Mouse (Mus musculus): ENCODE data around the gene Laptm5. TPM values are rescaled to one million over a fixed set of nuclear protein-coding genes. Genes with fewer than 3 reads are reported as not detected.

Gene Laptm5
- total RNA-seq, 2 experiments from 2014 or later, result 24.6 to 30.4 TPM

GRCm38 (mm10) chr4:130899383-130899781 lies 13.5 kb upstream of the Laptm5 start:
- DNase-seq, result no peak

DNA sequence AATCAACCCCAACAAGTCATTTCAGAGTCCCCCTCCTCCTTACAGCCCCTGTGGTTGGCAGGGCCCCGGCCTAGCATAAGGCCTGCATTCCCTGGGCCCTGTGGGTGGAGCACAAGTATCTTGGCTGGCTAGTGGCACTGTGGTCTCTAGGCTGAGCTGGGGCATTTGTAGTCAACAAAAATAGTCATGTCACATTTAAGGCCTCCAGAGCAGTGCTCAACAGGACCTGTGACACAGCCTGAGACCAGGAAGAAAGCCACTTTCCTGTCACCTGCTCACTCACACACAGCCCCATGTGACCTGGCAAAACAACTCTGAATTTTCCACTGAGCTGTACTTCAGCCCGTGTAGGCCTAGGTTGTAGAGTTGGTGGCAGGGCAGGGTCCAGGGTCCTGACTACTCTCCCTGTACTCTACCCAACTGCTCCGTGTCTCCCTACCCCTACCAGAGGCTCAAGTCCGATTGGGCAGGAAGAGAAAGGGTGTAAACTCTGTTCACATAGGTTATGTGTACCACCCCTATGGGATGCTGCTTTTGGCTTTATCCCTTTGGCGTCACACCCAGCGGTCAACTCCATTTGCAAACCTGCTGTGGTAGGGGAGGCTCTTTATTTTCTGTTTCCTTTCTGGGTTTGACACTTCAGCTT lies 13.0 kb upstream of the Laptm5 start:
- DNase-seq, result no peak

DNA sequence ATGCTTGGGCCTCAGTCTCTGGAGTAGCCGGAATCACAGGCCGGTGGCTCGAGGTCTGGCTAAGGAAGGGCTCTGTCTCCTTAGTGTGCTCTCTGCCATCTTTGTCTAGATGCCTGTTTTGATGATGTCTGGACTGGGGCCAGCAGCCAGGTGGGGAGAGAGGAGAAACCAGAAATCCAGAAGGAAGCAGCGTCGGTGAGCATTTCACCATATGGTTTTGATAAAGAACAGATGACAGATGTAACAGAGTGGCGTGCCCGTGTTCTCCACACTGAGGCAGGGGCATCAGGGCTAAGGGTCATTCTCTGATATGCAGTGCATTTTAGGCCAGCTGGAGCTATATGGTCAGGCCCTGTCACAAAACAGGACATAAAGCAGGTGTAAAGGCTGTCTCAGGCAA lies 12.2 kb upstream of the Laptm5 start:
- DNase-seq, result no peak

- no peak for DNase-seq
These were observed 10.6 kb upstream of the Laptm5 start for GRCm38 (mm10) chr4:130902289-130902781.

DNA sequence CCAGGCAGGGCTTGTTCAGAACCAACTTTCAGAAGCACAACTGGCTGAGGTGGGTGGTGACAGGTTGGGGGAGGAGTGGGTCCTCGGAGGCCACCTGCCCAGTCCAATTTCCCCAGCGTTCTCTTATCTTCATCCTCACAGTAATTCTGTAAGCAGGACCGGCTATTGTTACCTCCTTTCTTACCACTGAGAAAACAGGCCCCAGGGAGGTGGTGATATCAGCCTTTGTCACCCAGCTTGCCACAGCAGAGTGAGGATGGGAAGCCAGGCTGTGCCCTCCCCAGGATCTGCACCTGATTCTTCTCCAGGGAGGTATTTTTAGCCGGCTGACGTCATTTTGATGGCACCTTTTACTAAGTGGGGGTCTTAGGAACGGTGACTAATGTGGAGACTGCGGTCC lies 7.9 kb upstream of the Laptm5 start:
- no peak for DNase-seq

- no peak for DNase-seq
These were observed 7.0 kb upstream of the Laptm5 start for GRCm38 (mm10) chr4:130905882-130906281.

GRCm38 (mm10) chr4:130906296-130906695 lies 6.6 kb upstream of the Laptm5 start:
- peak; percentile 81 for DNase-seq

DNA sequence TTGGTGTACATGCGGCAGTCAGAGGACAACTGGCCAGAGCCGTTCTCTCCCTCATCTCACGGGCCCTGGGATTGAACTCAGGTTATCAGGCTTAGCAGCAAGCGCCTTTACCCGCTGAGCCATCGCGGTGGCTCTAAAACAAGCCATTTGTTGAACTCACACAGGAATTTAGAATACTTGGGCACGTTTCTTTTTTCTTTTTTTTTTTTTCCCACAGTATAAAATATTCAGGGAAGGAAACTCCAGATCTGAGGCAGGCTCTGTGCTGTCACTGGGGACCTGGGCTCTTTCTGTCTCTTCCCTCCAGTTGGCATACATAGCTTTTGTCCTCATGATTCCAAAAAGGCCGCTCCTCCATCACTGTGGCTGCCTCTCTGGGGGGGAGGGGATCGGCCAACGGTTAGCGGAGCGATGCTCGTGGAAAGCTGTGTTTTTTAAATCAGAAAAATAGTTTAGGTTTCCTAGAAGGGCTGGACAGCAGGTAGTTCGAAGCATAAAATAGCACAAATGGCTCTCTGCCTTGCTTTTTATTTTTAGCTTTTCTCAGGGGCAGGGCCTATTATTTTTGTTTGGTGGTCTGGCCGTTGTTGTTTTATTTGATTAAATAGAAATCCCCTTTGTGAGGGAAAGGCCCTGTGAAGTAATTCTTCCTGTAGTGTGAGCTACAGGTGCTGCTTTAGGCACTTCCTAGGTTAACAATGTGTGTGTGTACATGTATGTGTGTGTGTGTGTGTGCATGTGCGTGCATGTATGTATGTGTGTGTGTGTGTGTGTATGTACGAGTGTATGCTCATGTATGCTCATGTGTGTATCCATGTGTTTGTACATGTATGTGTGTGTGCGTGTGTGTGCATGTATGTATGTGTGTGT lies 5.5 kb upstream of the Laptm5 start:
- no peak for DNase-seq

DNA sequence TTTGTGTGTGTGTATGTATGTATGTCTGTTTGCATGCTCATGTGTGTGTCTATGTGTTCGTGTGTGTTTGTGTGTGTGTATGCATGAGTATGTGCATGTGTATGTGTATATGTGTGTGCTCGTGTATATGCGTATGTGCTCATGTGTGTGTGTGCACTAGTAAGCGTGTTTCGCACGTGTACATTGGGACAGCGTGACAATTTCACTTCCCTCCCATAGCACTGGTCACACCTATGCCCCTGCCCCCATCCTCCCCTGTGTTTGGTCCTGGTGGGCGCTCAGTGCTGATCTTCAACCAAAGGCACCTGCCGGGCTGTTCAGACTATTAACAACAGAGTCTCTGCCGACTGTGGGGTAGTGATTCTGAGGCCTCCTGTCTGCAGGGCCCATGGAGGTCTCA lies 4.8 kb upstream of the Laptm5 start:
- no peak for DNase-seq

- DNase-seq, result no peak
These were observed 3.6 kb upstream of the Laptm5 start for GRCm38 (mm10) chr4:130909167-130909874.

GRCm38 (mm10) chr4:130910666-130911065 lies 2.3 kb upstream of the Laptm5 start:
- DNase-seq, result no peak

DNA sequence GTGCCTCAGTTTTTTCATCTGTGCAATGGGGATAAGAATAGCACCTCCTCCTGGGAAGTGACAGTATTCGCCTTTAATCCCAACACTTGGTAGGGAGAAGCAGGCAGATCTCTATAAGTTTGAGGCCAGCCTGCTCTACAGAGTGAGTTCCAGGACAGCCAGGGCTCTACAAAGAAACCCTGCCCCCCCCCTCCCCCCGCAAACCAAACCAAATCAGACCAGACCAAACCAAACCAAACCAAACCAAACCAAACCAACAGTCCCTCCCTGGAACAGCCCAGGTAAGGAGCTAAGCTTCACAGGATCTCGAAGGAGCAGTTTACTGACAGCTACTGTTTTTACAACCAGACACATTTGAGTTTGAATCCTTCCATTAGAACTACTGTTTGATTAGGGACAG lies 299 bp upstream of the Laptm5 start:
- DNase-seq, result no peak

GRCm38 (mm10) chr4:130913511-130913910 lies 586 bp downstream of the Laptm5 start:
- no peak for DNase-seq

DNA sequence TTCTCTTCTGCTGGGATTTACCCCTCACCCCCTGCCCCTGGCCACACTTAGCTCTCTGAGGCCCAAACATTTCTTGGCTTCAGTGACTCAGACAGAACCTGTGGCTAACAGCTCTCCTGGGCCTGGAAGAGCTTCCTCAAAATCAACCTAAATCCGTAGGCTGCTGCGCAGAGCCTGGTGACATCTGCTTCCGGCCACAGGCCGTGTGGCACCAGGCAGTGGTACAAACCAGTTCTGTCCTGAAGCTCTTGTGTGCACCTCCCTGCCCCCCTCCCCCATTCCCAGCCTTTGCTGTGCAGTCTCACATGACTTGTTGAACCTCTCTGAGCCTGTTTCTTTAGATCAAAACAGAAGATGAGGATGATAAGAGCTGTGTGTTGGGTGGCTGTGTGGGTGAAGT lies 1.1 kb downstream of the Laptm5 start:
- no peak for DNase-seq

DNA sequence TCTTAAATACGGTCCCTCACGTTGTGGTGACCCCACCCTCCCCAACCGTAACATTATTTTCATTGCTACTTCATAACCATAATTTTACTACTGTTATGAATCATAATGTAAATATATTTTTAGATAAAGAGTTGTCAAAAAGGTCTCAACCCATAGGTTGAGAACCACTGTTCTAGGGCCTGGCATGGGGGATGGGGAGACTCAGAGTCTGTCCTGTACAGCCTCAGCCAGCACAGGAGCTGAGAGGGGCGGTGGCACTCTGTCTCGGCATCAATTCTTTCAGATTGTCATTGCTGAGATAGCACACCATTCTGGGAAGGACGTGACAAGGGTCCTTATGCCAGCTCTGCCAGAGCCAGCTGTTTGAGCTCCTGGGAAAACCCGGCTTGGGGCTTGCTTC lies 1.6 kb downstream of the Laptm5 start:
- no peak for DNase-seq

DNA sequence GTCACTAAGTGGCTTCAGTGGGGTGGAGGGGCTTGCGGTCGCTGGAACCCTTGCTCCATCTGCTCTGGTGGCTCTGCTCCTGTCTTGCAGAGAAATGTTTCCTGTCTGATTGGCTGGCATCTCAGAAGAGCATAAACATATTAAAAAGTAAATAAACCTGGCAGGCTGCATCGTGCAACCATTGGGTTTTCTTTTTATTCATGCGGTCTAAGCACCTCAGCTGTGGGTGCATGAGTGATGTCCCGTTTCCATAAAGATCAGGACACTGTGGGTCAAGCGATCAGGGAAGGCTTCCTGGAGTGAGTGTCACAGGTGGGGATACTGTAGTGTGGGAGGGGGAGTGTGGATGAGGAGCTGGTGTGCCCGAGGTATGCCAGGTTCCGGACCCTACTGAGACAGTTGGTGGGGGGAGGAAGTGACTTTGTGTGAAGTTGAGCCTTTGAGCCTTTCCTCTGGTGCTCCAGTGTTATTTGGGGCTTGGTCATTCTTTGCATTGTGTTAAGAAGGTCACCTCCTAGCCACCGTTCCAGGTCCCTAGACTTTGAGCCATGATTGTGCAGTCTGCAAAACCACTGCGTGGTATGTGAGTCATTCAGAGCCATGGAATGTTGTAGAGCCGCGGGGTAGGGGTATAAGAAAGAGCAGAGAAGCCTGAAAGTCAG lies 2.2 kb downstream of the Laptm5 start:
- no peak for DNase-seq

GRCm38 (mm10) chr4:130915668-130916035 lies 2.7 kb downstream of the Laptm5 start:
- DNase-seq, result no peak

GRCm38 (mm10) chr4:130916639-130917038 lies 3.7 kb downstream of the Laptm5 start:
- DNase-seq, result no peak

DNA sequence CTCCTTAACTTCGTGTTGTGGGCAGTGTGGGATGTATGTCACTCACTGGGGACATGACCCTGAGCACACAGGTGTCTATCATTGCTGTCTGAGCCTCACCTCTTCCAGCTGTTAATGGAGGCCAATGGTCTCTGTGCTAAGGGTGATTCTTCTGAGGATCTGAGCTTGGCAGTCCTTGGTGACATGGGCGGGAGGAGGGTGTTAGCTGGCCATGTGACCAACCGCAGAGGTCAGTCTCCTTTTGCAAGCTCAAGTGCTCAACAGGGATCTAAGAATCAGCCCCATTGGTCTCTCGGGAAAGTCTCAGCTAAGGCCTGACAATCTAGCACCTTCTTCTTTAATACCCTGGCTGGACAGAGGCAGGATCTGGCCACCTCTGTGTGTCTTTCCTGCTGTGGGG lies 4.6 kb downstream of the Laptm5 start:
- DNase-seq, result peak; percentile 47

DNA sequence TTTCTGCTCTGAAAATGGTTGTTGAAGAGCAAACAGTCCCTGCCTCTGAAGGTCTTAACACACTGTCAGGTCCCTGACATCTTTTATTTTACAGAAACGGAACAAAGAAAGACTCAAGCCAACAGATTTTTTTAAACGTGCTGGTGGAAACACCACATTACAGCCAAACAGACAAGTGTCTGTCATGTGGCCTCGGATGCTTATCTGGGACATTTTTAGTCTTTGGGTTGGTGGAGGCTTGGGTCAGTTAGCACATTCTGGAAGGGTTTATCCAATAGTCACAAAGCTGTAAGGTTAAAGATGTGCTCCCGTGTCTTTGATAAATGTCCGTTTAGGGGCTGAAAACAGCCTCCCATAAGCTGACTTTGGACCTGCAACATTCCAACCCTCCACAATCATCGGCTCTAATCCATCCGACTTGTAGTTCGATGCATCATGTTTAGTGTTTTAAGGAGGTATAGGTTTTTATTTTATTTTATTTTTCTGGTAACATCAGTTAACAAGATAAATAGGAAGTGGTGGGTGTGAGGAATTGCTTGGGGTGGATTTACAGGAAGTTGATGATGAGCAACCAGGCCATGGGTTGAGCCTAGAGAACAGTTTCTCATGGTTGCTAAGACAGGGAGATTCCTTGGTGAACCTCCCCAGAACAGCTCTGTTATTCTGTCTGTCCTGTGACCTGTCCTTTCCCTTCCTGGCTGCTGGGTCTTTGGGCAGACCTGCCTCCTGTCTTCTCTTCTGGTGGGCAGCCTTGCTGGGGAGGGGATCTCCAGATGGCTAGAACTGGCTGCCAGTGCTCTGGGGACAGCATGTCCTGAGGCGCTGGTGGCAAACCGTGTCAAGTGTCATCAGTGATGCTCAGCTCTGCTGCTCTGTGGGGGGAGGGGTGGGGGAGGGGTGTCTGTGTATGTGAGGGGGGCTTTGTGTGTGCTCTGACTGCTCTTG lies 6.2 kb downstream of the Laptm5 start:
- no peak for DNase-seq

- no peak for DNase-seq
These were observed 6.9 kb downstream of the Laptm5 start for GRCm38 (mm10) chr4:130919750-130920356.

Data from adrenal gland, postnatal 10 days (tissue).